Mouse (Mus musculus): ENCODE results near the gene Hnf4a. TPM values are rescaled to one million over a fixed set of nuclear protein-coding genes. Genes with fewer than 3 reads are reported as not detected.

Hnf4a gene
- total and polyA plus RNA-seq, 3 experiments: 0.39 to 1.1 TPM; not detected in 1

GRCm38 (mm10) chr2:163613990-163614389, 107.4 kb downstream of the Hnf4a start:
- no peaks in the 10 kb centered on the region for H3K79me2 ChIP-seq (ENCODE audit: control insufficient read depth, insufficient read depth, low read length, poor library complexity)
- no peaks in the 10 kb centered on the region; a peak in 1 of 4 replicates for H3K4me1 ChIP-seq (ENCODE audit: control insufficient read depth in 1 of 2, insufficient read depth in 2 of 2, low read length in 2 of 2)
- DNase-seq (ENCODE audit: low read depth, low spot score): no peak
- H3K9ac ChIP-seq (ENCODE audit: control insufficient read depth, low read depth, low read length, poor library complexity, severe bottlenecking): no peak overlapping the region
- TF ChIP-seq NELFE (IDR thresholded peaks at IDR 0.05; ENCODE audit: low read depth, low read length): no peak
- TF ChIP-seq SMC3 (IDR thresholded peaks at IDR 0.05; ENCODE audit: low read depth, low read length): peak; percentile 16; the same call in 1 of the 2 replicates
- TF ChIP-seq CTCF (IDR thresholded peaks at IDR 0.05 in 2 of 3, conservative IDR thresholded peaks at IDR 0.05 in 1 of 3; ENCODE audit: control insufficient read depth in 1 of 3, insufficient read depth in 1 of 3, low read depth in 2 of 3, low read length in 3 of 3, poor library complexity in 1 of 3, severe bottlenecking in 1 of 3): peak in 2 of 3 experiments; percentile 17 to 25; a peak in 2 of 6 replicates
- no peak overlapping the region for H3K4me3 ChIP-seq (ENCODE audit: control insufficient read depth in 1 of 2, insufficient read depth in 1 of 2, low read depth in 2 of 2, low read length in 2 of 2)
- no peaks in the 10 kb centered on the region for H3K9me3 ChIP-seq (replicated peaks; ENCODE audit: insufficient read depth, low read length)
- no peaks in the 10 kb centered on the region for H3K27me3 ChIP-seq (ENCODE audit: control insufficient read depth in 1 of 2, insufficient read depth in 2 of 2, low read length in 2 of 2)
- H3K36me3 ChIP-seq (ENCODE audit: control insufficient read depth in 1 of 2, insufficient read depth in 2 of 2, low read length in 2 of 2): peaks cover 0 to 3% of the 10 kb centered on the region in 2 experiments; a peak in 1 of 4 replicates
- H3K27ac ChIP-seq (ENCODE audit: control insufficient read depth, low read depth, low read length): no peak overlapping the region

- Histone ChIP-seq H3K4me3 (ENCODE audit: control insufficient read depth in 1 of 2, insufficient read depth in 1 of 2, low read depth in 2 of 2, low read length in 2 of 2) (no peak overlapping the region), H3K27me3 (ENCODE audit: control insufficient read depth in 1 of 2, insufficient read depth in 2 of 2, low read length in 2 of 2) (no peaks in the 10 kb centered on the region), H3K9ac (ENCODE audit: control insufficient read depth, low read depth, low read length, poor library complexity, severe bottlenecking) (no peak overlapping the region), H3K27ac (ENCODE audit: control insufficient read depth, low read depth, low read length) (no peak overlapping the region), H3K4me1 (ENCODE audit: control insufficient read depth in 1 of 2, insufficient read depth in 2 of 2, low read length in 2 of 2) (no peaks in the 10 kb centered on the region), H3K36me3 (ENCODE audit: control insufficient read depth in 1 of 2, insufficient read depth in 2 of 2, low read length in 2 of 2) (peaks cover 0 to 11% of the 10 kb centered on the region in 2 experiments; a peak in 2 of 4 replicates), H3K9me3 (replicated peaks; ENCODE audit: insufficient read depth, low read length) (no peaks in the 10 kb centered on the region), H3K79me2 (ENCODE audit: control insufficient read depth, insufficient read depth, low read length, poor library complexity) (no peaks in the 10 kb centered on the region)
- no peak for TF ChIP-seq CHD1 (IDR thresholded peaks at IDR 0.05; ENCODE audit: low read depth, low read length)
- TF ChIP-seq TCF12 (IDR thresholded peaks at IDR 0.05; ENCODE audit: low read depth, low read length): no peak
- TF ChIP-seq GATA1 (IDR thresholded peaks at IDR 0.05; ENCODE audit: low read depth, low read length): no peak
- no peak for TF ChIP-seq POLR2AphosphoS2 (IDR thresholded peaks at IDR 0.05; ENCODE audit: low read length)
- no peak; the same call in 1 of the 2 replicates for TF ChIP-seq POLR2AphosphoS5 (IDR thresholded peaks at IDR 0.05; ENCODE audit: borderline replicate concordance, low read depth, low read length)
- no peak for TF ChIP-seq USF2 (IDR thresholded peaks at IDR 0.05; ENCODE audit: borderline replicate concordance in 1 of 2, insufficient read depth in 1 of 2, low read depth in 1 of 2, low read length in 2 of 2)
- no peak for TF ChIP-seq UBTF (IDR thresholded peaks at IDR 0.05; ENCODE audit: borderline replicate concordance, insufficient read depth, low read depth, low read length)
- TF ChIP-seq TAL1 (IDR thresholded peaks at IDR 0.05; ENCODE audit: low read length): no peak
- no peak for TF ChIP-seq CHD2 (IDR thresholded peaks at IDR 0.05; ENCODE audit: low read length)
- no peak for TF ChIP-seq RCOR1 (IDR thresholded peaks at IDR 0.05; ENCODE audit: low read depth, low read length)
- TF ChIP-seq NELFE (IDR thresholded peaks at IDR 0.05; ENCODE audit: low read depth, low read length): no peak
- TF ChIP-seq E2F4 (IDR thresholded peaks at IDR 0.05; ENCODE audit: borderline replicate concordance, low read depth, low read length): no peak
- TF ChIP-seq MAX (IDR thresholded peaks at IDR 0.05; ENCODE audit: low read length): no peak
- TF ChIP-seq ELF1 (IDR thresholded peaks at IDR 0.05; ENCODE audit: low read depth, low read length): no peak
- TF ChIP-seq MAZ (IDR thresholded peaks at IDR 0.05; ENCODE audit: low read depth, low read length): no peak
- no peak for TF ChIP-seq EP300 (IDR thresholded peaks at IDR 0.05; ENCODE audit: low read depth in 1 of 2, low read length in 2 of 2)
- no peak for TF ChIP-seq MYB (IDR thresholded peaks at IDR 0.05; ENCODE audit: low read depth, low read length)
- DNase-seq (ENCODE audit: low read depth, low spot score): no peak
Measured at GRCm38 (mm10) chr2:163615401-163615800, 108.8 kb downstream of the Hnf4a start.

All from MEL (cell line).